Mouse (Mus musculus) CH12.LX (cell line): ENCODE data around the gene Taf8. TPM values are rescaled to one million over a fixed set of nuclear protein-coding genes. Genes with fewer than 3 reads are reported as not detected.

Experiments used
- DNase-seq: peaks from one replicate; pipeline ENCODE4 v3.0.0-alpha.2; 2013; ENCODE audit errors: extremely low read depth
- H3K27ac ChIP-seq: 2 replicates; pipeline ENCODE4 v1.5.1; 2012; ENCODE audit warnings: low read depth, mild to moderate bottlenecking, control low read depth, moderate library complexity; ENCODE audit not compliant: insufficient read depth
- H3K27me3 ChIP-seq: replicated peaks from 2 replicates; pipeline ENCODE3; 2012; ENCODE audit warnings: inconsistent platforms
- H3K36me3 ChIP-seq, 2 experiments: replicated peaks in 1 of 2; 2 replicates each; pipeline versions ENCODE3 to v1.6.1; 2012; ENCODE audit warnings: inconsistent platforms in 1 of 2, low read length in 1 of 2, mild to moderate bottlenecking in 1 of 2, mixed read lengths in 1 of 2, moderate library complexity in 1 of 2; ENCODE audit not compliant: control insufficient read depth in 1 of 2, insufficient read depth in 1 of 2
- H3K4me1 ChIP-seq, 2 experiments: 2 replicates each; pipeline ENCODE4 v1.6.1; 2012; ENCODE audit warnings: inconsistent platforms in 1 of 2, moderate library complexity in 1 of 2; ENCODE audit not compliant: insufficient read depth in 2 of 2, control insufficient read depth in 1 of 2
- H3K4me2 ChIP-seq: 2 replicates; pipeline ENCODE4 v1.6.1; 2012; ENCODE audit warnings: low read depth, mild to moderate bottlenecking, control low read depth; ENCODE audit not compliant: poor library complexity, insufficient read depth, severe bottlenecking
- H3K4me3 ChIP-seq, 3 experiments: fragments of 150-350 bp in 1 of 3; sonication (generic) in 1 of 3; replicated peaks in 1 of 3; 2 replicates each; pipeline versions ENCODE3 to v1.5.1; 2011 to 2012; ENCODE audit warnings: low read depth in 2 of 3, low read length in 2 of 3, mild to moderate bottlenecking in 2 of 3, moderate library complexity in 2 of 3, control low read depth in 1 of 3, improper control_type of control experiment in 1 of 3, inconsistent platforms in 1 of 3, mixed read lengths in 1 of 3; ENCODE audit not compliant: poor library complexity in 1 of 3
- H3K79me2 ChIP-seq: replicated peaks from 2 replicates; pipeline ENCODE4 v1.6.1; 2012; ENCODE audit warnings: mild to moderate bottlenecking, moderate library complexity; ENCODE audit not compliant: control insufficient read depth, poor library complexity, insufficient read depth, severe bottlenecking; ENCODE audit errors: extremely low read depth
- H3K9ac ChIP-seq: 2 replicates; pipeline ENCODE4 v1.6.1; 2012; ENCODE audit warnings: low read depth, mild to moderate bottlenecking, control low read depth, moderate library complexity; ENCODE audit not compliant: insufficient read depth
- H3K9me3 ChIP-seq: replicated peaks from 2 replicates; pipeline ENCODE3; 2012; ENCODE audit warnings: low read length, inconsistent platforms, mixed read lengths
- BHLHE40 ChIP-seq: IDR thresholded peaks from 2 replicates; pipeline ENCODE4 v1.6.1; 2011; ENCODE audit warnings: mild to moderate bottlenecking, low read depth, low read length, improper control_type of control experiment
- CHD1 ChIP-seq: IDR thresholded peaks from 2 replicates; pipeline ENCODE4 v1.6.1; 2012; ENCODE audit warnings: low read depth, low read length, improper control_type of control experiment, inconsistent platforms
- E2F4 ChIP-seq: IDR thresholded peaks from 2 replicates; pipeline ENCODE4 v1.6.1; 2011; ENCODE audit warnings: low read depth, low read length, improper control_type of control experiment; ENCODE audit not compliant: insufficient replicate concordance
- ELF1 ChIP-seq: IDR thresholded peaks from 2 replicates; pipeline ENCODE4 v1.6.1; 2014; ENCODE audit warnings: low read depth, mild to moderate bottlenecking, inconsistent platforms, low read length, improper control_type of control experiment
- ETS1 ChIP-seq: conservative IDR thresholded peaks from 2 replicates; pipeline ENCODE4 v1.6.1; 2012; ENCODE audit warnings: low read depth, mild to moderate bottlenecking, inconsistent platforms, low read length, improper control_type of control experiment, moderate library complexity
- JUND ChIP-seq: conservative IDR thresholded peaks from 2 replicates; pipeline ENCODE4 v1.6.1; 2011; ENCODE audit warnings: low read depth, low read length, improper control_type of control experiment
- MAFK ChIP-seq: IDR thresholded peaks from 2 replicates; pipeline ENCODE4 v1.6.1; 2011; ENCODE audit warnings: low read length, improper control_type of control experiment; ENCODE audit not compliant: insufficient replicate concordance
- MAZ ChIP-seq: IDR thresholded peaks from 2 replicates; pipeline ENCODE4 v1.6.1; 2012; ENCODE audit warnings: low read depth, mild to moderate bottlenecking, inconsistent platforms, low read length, improper control_type of control experiment, moderate library complexity
- MYC ChIP-seq: IDR thresholded peaks from 2 replicates; pipeline ENCODE4 v1.6.1; 2011; ENCODE audit warnings: low read depth, mild to moderate bottlenecking, improper control_type of control experiment, low read length
- NELFE ChIP-seq: IDR thresholded peaks from 2 replicates; pipeline ENCODE4 v1.6.1; 2011; ENCODE audit warnings: low read depth, low read length, improper control_type of control experiment
- PAX5 ChIP-seq: IDR thresholded peaks from 2 replicates; pipeline ENCODE4 v1.6.1; 2012; ENCODE audit warnings: low read length, inconsistent platforms, mixed read lengths
- POLR2A ChIP-seq: IDR thresholded peaks from 2 replicates; pipeline ENCODE4 v1.6.1; 2011; ENCODE audit warnings: low read depth, mild to moderate bottlenecking, improper control_type of control experiment, low read length
- USF2 ChIP-seq: conservative IDR thresholded peaks from 2 replicates; pipeline ENCODE4 v1.6.1; 2011; ENCODE audit warnings: low read depth, low read length, improper control_type of control experiment
- ZKSCAN1 ChIP-seq: IDR thresholded peaks from 2 replicates; pipeline ENCODE4 v1.6.1; 2012; ENCODE audit warnings: low read depth, inconsistent platforms, low read length, improper control_type of control experiment, borderline replicate concordance
- dilution Hi-C: fragments of 300-500 bp; cut with MboI; formaldehyde crosslinking; loops from 2 replicates; pipeline ENCODE4 v1.14.3; 2020; ENCODE audit warnings: low sequenced_read_pairs; ENCODE audit not compliant: extremely low pct_unique_long_range_greater_than_20kb, extremely low pct_ligation_motif_present
- in situ Hi-C: fragments of 300-500 bp; cut with MboI; formaldehyde crosslinking; loops from 3 replicates; pipeline ENCODE4 v1.14.3; 2019; ENCODE audit warnings: low sequenced_read_pairs, low pct_ligation_motif_present, low pct_unique_long_range_greater_than_20kb, mixed read lengths
- polyA plus RNA-seq: library from polyadenylated mRNA; unstranded; fragments of >175 nt; gene quantifications from 2 replicates; pipeline ENCODE4 v1.2.1, GENCODE M21; 2012; ENCODE audit warnings: low read depth; ENCODE audit not compliant: insufficient read length
- total RNA-seq, 2 experiments: library from RNA; depleted of rRNA; stranded (reverse); fragments of 300-350 nt in 1 of 2; fragments of >200 nt in 1 of 2; gene quantifications; 2 replicates each; pipeline ENCODE4 v1.2.3; 2012 to 2014

The Taf8 gene
- total and polyA plus RNA-seq, 3 experiments = 16.9 to 18.0 (median 17.0) TPM

- no peak for DNase-seq
- H3K9me3 ChIP-seq = no peaks in the 10 kb centered on the region
- in situ Hi-C loops (no loop called here), dilution Hi-C loops (no loop called here)
- peaks cover 0 to 6% of the 10 kb centered on the region in 2 experiments; a peak in 1 of 4 replicates for H3K4me1 ChIP-seq
- H3K27me3 ChIP-seq = peaks cover 25% of the 10 kb centered on the region
- H3K27ac ChIP-seq = no peak overlapping the region
- H3K4me2 ChIP-seq = no peak overlapping the region
- no peak overlapping the region for H3K9ac ChIP-seq
- H3K79me2 ChIP-seq = no peaks in the 10 kb centered on the region
- no peaks in the 10 kb centered on the region for H3K36me3 ChIP-seq
- TF ChIP-seq POLR2A (no peak), CHD1 (no peak), JUND (no peak), NELFE (no peak), ETS1 (no peak), MAFK (no peak), BHLHE40 (no peak), MAZ (no peak), PAX5 (no peak)
- TF ChIP-seq, all 38 proteins: peak for 0
- no peak overlapping the region for H3K4me3 ChIP-seq
Measured at GRCm38 (mm10) chr17:47470686-47471085, 31.4 kb downstream of the Taf8 start.

GRCm38 (mm10) chr17:47470121-47470520 lies 32.0 kb downstream of the Taf8 start:
- H3K9me3 ChIP-seq = no peaks in the 10 kb centered on the region
- no peak overlapping the region for H3K9ac ChIP-seq
- H3K4me1 ChIP-seq = peaks cover 5 to 11% of the 10 kb centered on the region in 2 experiments; a peak in 3 of 4 replicates
- TF ChIP-seq USF2 = no peak
- dilution Hi-C loops = no loop called here
- peaks cover 25% of the 10 kb centered on the region for H3K27me3 ChIP-seq
- H3K27ac ChIP-seq = no peak overlapping the region
- in situ Hi-C loops = no loop called here
- no peaks in the 10 kb centered on the region for H3K36me3 ChIP-seq
- no peaks in the 10 kb centered on the region for H3K79me2 ChIP-seq
- no peak overlapping the region for H3K4me3 ChIP-seq
- no peak overlapping the region for H3K4me2 ChIP-seq
- no peak for DNase-seq

- no peaks in the 10 kb centered on the region for H3K36me3 ChIP-seq
- no peak overlapping the region for H3K9ac ChIP-seq
- no peak overlapping the region for H3K27ac ChIP-seq
- no peak for TF ChIP-seq MYC
- TF ChIP-seq ETS1 = no peak
- TF ChIP-seq ELF1 = no peak
- TF ChIP-seq USF2 = no peak
- no peak for TF ChIP-seq MAZ
- no peak for TF ChIP-seq E2F4
- no peak for TF ChIP-seq ZKSCAN1
- in situ Hi-C loops (no loop called here), dilution Hi-C loops (no loop called here)
- no peaks in the 10 kb centered on the region for H3K79me2 ChIP-seq
- no peak for DNase-seq
- H3K27me3 ChIP-seq = peaks cover 25% of the 10 kb centered on the region
- no peak overlapping the region for H3K4me3 ChIP-seq
- H3K4me2 ChIP-seq = no peak overlapping the region
- peaks cover 5 to 16% of the 10 kb centered on the region in 2 experiments; a peak in 3 of 4 replicates for H3K4me1 ChIP-seq
- no peaks in the 10 kb centered on the region for H3K9me3 ChIP-seq
Measured at GRCm38 (mm10) chr17:47469642-47470041, 32.5 kb downstream of the Taf8 start.
